Mouse (Mus musculus) bone marrow, adult 2 months (tissue): ENCODE data around the gene Atp8b3.

Source experiments
- CTCF ChIP-seq: fragments of 200-500 bp; IDR thresholded peaks from 2 replicates; pipeline ENCODE4 v1.5.1; 2011; ENCODE audit warnings: low read length, control low read depth; ENCODE audit not compliant: control insufficient read depth, insufficient read depth
- POLR2A ChIP-seq: fragments of 200-500 bp; IDR thresholded peaks from 2 replicates; pipeline ENCODE4 v1.6.1; 2011; ENCODE audit warnings: low read depth, mild to moderate bottlenecking, control low read depth, low read length, borderline replicate concordance; ENCODE audit not compliant: control insufficient read depth

GRCm38 (mm10) chr10:80559431-80559830, 20.5 kb upstream of the Atp8b3 start:
- TF ChIP-seq POLR2A = no peak
- TF ChIP-seq CTCF = no peak
